Mouse (Mus musculus): ENCODE data around the gene Tbc1d10a. TPM values are rescaled to one million over a fixed set of nuclear protein-coding genes. Genes with fewer than 3 reads are reported as not detected.
A peak's percentile ranks its signal among the peaks of the same experiment; 100 is the strongest.

The Tbc1d10a gene
- total RNA-seq, 4 experiments from 2014 or later: 18.6 to 24.7 (median 21.9) TPM

- no peak for DNase-seq
Measured at GRCm38 (mm10) chr11:4216248-4217000, 29.8 kb downstream of the Tbc1d10a start.

GRCm38 (mm10) chr11:4217914-4218629, 31.5 kb downstream of the Tbc1d10a start, which contains the start of gene Castor1:
TSS of gene Castor1 (plus strand) at chr11:4218225.
- DNase-seq: peak; percentile 94

GRCm38 (mm10) chr11:4218637-4219036, 32.0 kb downstream of the Tbc1d10a start:
- no peak for DNase-seq

GRCm38 (mm10) chr11:4219317-4219751, 32.7 kb downstream of the Tbc1d10a start:
- DNase-seq: peak; percentile 76

- no peak for DNase-seq
Measured at GRCm38 (mm10) chr11:4219908-4220307, 33.3 kb downstream of the Tbc1d10a start.

GRCm38 (mm10) chr11:4220443-4221400, 34.1 kb downstream of the Tbc1d10a start:
- DNase-seq: peak; percentile 71

- no peak for DNase-seq
Measured at GRCm38 (mm10) chr11:4222046-4222950, 35.7 kb downstream of the Tbc1d10a start.

GRCm38 (mm10) chr11:4223393-4224188, 37.0 kb downstream of the Tbc1d10a start:
- no peak for DNase-seq

GRCm38 (mm10) chr11:4224223-4224622, 37.6 kb downstream of the Tbc1d10a start:
- no peak for DNase-seq

GRCm38 (mm10) chr11:4226569-4227325, 40.2 kb downstream of the Tbc1d10a start:
- no peak for DNase-seq

GRCm38 (mm10) chr11:4228463-4228862, 41.9 kb downstream of the Tbc1d10a start:
- DNase-seq: no peak

- no peak for DNase-seq
Measured at GRCm38 (mm10) chr11:4229841-4230240, 43.3 kb downstream of the Tbc1d10a start.

- DNase-seq: no peak
Measured at GRCm38 (mm10) chr11:4231435-4231834, 44.8 kb downstream of the Tbc1d10a start.

- DNase-seq: no peak
Measured at GRCm38 (mm10) chr11:4232644-4233043, 46.1 kb downstream of the Tbc1d10a start.

- DNase-seq: no peak
Measured at GRCm38 (mm10) chr11:4235052-4235655, 48.6 kb downstream of the Tbc1d10a start.

GRCm38 (mm10) chr11:4235665-4236545, 49.3 kb downstream of the Tbc1d10a start, which contains the start of gene Osm:
TSS of gene Osm (plus strand) at chr11:4236420.
- DNase-seq: no peak

- no peak for DNase-seq
Measured at GRCm38 (mm10) chr11:4236546-4237067, 50.0 kb downstream of the Tbc1d10a start.

GRCm38 (mm10) chr11:4237389-4237912, 50.9 kb downstream of the Tbc1d10a start:
- DNase-seq: no peak
